21 mouse cellular contexts compared by ENCODE assay signal in genomic region chr17:49051231-49051630, GRCm38 (mm10).
DNase-seq lines count a peak whose midpoint lies in the region; ATAC-seq and TF ChIP-seq lines count a peak whose summit lies in the region.
"Had no signal": no experiment of that assay in that cellular context is flagged by ENCODE, and none has a peak within 500 bp of the region (broad histone marks: within the 10 kb centered on the region; RNA-seq: fewer than 3 reads in every experiment).

No protein-coding gene starts in this region.

- H3K4me3 ChIP-seq in kidney, adult 2 months (ENCODE audit: insufficient read depth, low read depth, low read length), result no peak overlapping the region
- H3K4me3 ChIP-seq in forebrain, embryonic 16.5 days (replicated peaks; ENCODE audit: low read length), result no peak overlapping the region
- H3K4me3 ChIP-seq: erythroblast, embryonic 14.5 days; heart, embryonic 15.5 days; left cerebral cortex, adult 2 months; midbrain, embryonic 10.5 days had no signal

- H3K4me1 ChIP-seq in kidney, adult 2 months (ENCODE audit: control insufficient read depth, insufficient read depth, low read length), result no peaks in the 10 kb centered on the region; the same call in 1 of the 2 replicates
- H3K4me1 ChIP-seq in forebrain, embryonic 16.5 days (replicated peaks; ENCODE audit: control insufficient read depth, insufficient read depth, low read length), result no peaks in the 10 kb centered on the region
- H3K4me1 ChIP-seq: heart, embryonic 15.5 days; midbrain, embryonic 10.5 days had no signal

- peak; percentile 34 for DNase-seq in kidney, adult 2 months
- no peak for DNase-seq in kidney, adult 18-20 months
- DNase-seq in lung, postnatal 10 days, result peak; percentile 61
- no peak for DNase-seq in lung, postnatal 25 days (ENCODE audit: low spot score)
- peak; percentile 71 for DNase-seq in kidney, postnatal 10 days
- DNase-seq in urinary bladder, postnatal 14 days (ENCODE audit: low spot score), result no peak
- DNase-seq: cerebellum, adult 8-10 months; gastrocnemius, postnatal 14 days; heart, postnatal 4 days; layer of hippocampus, adult 9-11 months; thymus, adult 2 months had no signal

- no peak for TF ChIP-seq CTCF in kidney, adult 2 months (conservative IDR thresholded peaks at IDR 0.05; ENCODE audit: insufficient read depth, insufficient read length, low read depth, low read length)

- no peak overlapping the region for H3K4me2 ChIP-seq in forebrain, embryonic 16.5 days (ENCODE audit: low read length)
- H3K4me2 ChIP-seq: heart, embryonic 15.5 days; liver, embryonic 11.5 days had no signal

- no peak for TF ChIP-seq POLR2A in kidney, adult 2 months (IDR thresholded peaks at IDR 0.05; ENCODE audit: low read depth, low read length)

- H3K27ac ChIP-seq in kidney, adult 2 months (ENCODE audit: insufficient read depth, low read depth, low read length), result no peak overlapping the region
- H3K27ac ChIP-seq in forebrain, embryonic 16.5 days (ENCODE audit: low read length), result no peak overlapping the region
- H3K27ac ChIP-seq: heart, embryonic 15.5 days; left cerebral cortex, adult 2 months; macrophage; midbrain, embryonic 10.5 days had no signal

- no peak for ATAC-seq in forebrain, embryonic 16.5 days
- ATAC-seq: forebrain, embryonic 14.5 days; hindbrain, embryonic 16.5 days; intestine, postnatal 0 days had no signal

- no peaks in the 10 kb centered on the region for H3K27me3 ChIP-seq in kidney, adult 2 months (replicated peaks; ENCODE audit: control insufficient read depth, insufficient read depth, low read length)
- no peaks in the 10 kb centered on the region for H3K27me3 ChIP-seq in forebrain, embryonic 16.5 days (replicated peaks; ENCODE audit: control insufficient read depth, insufficient read depth, low read length)

- H3K9me3 ChIP-seq in forebrain, embryonic 16.5 days (ENCODE audit: control insufficient read depth, low read length), result no peaks in the 10 kb centered on the region
- H3K9me3 ChIP-seq: heart, embryonic 15.5 days; midbrain, embryonic 10.5 days had no signal

- H3K36me3 ChIP-seq in kidney, adult 2 months (ENCODE audit: control insufficient read depth, insufficient read depth, low read length), result no peaks in the 10 kb centered on the region
- H3K36me3 ChIP-seq in forebrain, embryonic 16.5 days (ENCODE audit: control insufficient read depth, insufficient read depth), result no peaks in the 10 kb centered on the region
- H3K36me3 ChIP-seq: heart, embryonic 15.5 days; midbrain, embryonic 10.5 days had no signal

- H3K9ac ChIP-seq in forebrain, embryonic 16.5 days (replicated peaks; ENCODE audit: low read depth, low read length), result no peak overlapping the region
- H3K9ac ChIP-seq: heart, embryonic 15.5 days had no signal

- 71% methylated on average over 11 of the region's 11 CpGs for WGBS in kidney, adult 2 months
- WGBS in forebrain, embryonic 16.5 days, result 89% methylated on average over 11 of the region's 11 CpGs

Comparison
In these comparisons a context has a peak if more than half of its experiments do, and no peak if none do; other contexts are left out.
1. DNase-seq: peak in kidney, adult 2 months (single experiment), lung, postnatal 10 days (single experiment) and kidney, postnatal 10 days (single experiment); none in kidney, adult 18-20 months (single experiment), lung, postnatal 25 days (single experiment) and urinary bladder, postnatal 14 days (single experiment).